Mouse (Mus musculus): ENCODE measurements at regions not wholly inside any gene's neighbourhood (a gene's known extent, or its start where the extent isn't known, plus 50 kb on each side); places are given as distances from the start of the nearest gene placed in this dataset.

DNA sequence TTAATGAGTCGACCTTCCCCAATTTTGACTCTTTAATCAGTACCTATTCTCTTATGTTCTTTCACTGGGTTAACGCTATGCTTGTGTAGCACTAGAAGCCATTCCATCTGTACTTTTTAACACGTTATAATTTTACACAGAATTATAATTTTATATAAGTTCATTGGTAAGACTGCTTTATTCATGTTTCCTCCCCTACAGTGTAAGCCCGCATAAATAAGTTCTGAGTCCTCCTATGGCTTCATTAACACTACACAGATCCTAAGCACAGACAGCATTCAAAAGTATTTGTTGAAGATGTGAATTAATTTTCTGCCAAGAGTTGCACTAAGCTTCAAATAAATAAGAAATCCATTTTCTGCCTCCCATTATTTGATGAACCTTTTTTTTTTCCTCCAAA is 176.1 kb upstream of the Usp25 start:
- no peak for DNase-seq (ENCODE audit: extremely low read depth, low read depth, low spot score)

DNA sequence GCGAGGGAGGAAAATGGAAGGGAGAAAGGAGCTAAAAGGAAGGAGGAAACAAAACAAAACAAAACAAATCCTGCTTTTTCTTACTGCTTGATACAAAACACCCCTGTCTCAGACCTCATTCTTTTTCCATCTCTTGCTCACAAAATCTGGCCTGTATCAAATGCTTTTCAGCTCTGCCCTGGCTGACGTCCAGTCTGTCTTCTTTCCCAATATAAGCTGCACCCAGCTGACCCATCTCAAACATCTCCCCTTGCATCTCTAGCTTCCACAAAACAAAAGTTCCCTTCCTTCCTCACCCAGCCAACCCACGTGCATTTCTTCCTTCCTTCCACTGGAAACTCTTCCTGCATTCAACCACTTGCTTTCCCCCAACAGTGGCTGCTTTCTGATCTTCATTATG is 183.1 kb upstream of the Usp25 start:
- no peak for DNase-seq (ENCODE audit: extremely low read depth, low read depth, low spot score)

DNA sequence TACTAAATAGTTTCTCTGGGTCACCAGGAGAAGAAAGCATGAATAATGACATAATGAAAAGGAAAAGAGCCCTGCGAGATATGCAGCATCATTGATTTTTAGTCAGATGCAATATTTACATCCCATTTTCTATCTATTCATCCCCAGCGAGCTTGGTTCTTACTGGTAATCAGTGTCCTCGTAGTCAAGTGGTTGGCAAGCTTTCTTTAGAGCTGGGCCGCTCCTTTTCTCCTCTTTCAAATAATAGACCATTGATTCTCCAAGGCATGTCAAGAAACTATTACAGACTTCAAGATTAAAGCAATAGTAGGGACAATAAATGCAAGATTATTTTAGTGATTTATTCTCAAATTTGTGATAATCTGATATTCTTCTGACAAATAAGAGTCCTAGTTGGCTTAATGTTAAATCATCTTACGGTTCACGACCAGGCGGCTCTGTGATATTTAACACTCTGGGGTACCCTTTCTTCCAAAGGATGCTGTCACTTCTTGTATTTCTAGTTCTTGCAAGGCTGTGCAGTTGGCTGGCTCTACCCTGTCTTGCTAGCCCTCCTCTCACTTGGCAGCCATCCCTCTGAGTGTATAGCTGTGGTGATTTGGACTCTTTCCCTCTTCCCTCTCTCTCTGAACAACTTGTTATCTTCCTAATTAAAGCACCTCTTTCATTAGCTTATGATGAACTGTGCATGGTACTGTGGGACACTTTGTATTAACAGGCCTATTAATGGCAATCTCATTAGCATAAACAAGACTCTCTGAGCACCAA is 185.6 kb upstream of the Usp25 start:
- DNase-seq (ENCODE audit: extremely low read depth, low read depth, low spot score) = no peak

DNA sequence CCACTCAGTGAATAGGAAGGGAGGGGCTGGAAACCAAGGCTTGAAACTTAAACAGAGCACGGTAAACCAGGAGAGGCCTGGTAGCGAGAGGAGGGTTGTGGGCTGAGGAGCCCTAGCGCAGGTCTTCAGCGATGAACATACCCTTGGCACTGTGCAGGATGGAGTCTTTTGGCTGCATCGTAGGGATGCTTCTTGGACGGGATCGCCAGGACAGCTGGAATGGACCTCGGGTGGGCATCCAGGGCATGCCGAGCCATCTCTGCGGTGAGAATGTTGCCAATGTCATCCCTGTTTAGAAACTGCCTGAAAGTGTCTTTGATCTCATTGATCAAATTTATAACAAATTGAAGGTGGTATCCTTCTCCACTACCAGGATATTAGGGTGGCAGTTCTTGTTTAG is 192.2 kb upstream of the Usp25 start:
- DNase-seq (ENCODE audit: extremely low read depth, low read depth, low spot score) = no peak

DNA sequence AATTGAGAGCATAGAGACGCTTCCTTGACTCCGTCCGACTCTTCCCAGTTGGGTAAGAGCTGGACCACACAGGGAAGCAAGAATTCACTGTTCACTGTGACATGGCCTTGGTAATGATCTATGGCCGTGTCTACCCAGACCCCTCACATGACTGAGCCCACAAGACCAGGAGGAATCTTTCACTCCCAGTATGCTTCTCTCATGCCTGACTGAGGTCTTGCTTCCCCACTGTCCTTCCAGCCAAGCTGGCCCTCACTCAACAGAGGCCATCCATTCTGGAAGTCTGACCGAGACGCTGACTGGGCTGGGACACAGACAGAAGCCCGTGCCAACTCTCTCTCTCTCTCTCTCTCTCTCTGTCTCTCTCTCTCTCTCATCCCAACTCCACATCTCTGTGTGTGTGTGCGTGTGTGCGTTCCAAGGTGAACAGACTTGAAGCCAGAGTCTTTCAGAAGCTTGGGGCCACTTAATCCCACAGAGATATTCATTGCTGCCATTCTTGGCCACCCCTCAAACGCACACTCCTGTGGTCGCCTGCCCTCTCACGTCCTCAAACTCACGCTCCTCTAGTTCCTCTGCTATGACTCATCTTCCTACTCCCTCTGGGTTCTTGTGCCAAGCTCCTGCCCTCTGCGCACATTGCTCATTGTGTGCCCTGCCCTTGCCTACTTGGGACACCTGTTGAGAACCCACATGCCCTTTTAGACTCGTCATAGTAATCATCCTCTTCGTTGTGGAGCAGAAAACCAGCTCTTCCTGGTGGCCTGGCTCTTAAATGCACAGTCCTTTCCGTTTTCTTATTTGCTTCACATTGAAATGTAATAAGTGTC is 197.2 kb upstream of the Usp25 start:
- no peak for DNase-seq (ENCODE audit: extremely low read depth, low read depth, low spot score)

DNA sequence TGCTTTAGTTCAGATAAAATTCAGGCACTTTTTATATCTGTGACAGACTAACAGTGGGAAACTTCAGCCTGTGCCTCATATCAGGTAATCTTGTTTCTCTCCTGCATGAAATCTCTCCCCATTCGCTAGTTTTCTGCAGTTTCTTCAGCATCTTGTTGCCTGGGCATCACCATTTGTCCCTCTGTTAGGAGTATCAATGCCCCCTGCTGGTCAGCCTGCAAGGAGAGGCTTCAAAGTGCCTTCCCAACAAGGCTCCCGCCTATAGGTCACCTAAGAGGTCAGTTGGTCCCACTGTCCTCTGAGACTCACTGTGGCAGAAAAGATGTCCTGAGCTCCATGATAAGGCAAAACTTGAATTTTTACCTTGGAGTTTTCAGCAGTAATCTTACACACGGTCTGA is 209.8 kb upstream of the Usp25 start:
- no peak for DNase-seq (ENCODE audit: extremely low read depth, low read depth, low spot score)

DNA sequence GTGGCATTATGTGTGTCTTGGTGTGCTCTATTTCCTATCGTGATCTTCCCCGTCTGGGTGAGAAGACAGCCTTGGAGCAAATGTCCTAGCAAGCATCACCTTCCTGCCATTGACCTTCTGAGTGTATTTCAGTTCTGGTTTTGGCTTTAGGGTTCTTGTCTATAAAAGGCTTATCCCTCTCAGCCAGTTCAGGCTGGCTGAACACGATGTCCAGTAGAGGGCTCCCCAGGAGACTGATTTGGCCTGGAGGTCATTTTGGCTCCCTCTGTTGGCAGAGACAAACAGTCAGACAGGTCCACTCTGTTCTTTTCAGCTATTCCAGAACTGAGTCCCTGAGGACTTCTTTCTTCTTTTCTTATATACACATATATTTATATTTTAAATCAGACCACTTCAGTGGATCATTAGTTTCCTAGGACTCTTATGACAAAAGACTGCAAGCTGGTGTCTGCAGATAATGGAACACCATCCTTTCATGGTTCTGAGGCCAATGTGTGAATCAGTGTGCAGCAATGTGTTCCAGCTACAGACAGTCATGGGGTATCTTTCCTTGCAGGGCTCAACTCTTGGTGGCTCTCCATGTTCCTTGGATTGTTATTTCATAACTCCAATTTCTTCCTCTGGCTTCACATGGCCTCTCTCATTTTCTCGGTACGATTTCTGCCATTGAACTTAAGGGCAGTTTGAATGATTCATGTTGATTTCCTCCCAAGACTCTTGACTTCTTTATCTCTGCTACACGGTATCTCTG is 226.9 kb upstream of the Usp25 start:
- no peak for DNase-seq (ENCODE audit: extremely low read depth, low read depth, low spot score)

DNA sequence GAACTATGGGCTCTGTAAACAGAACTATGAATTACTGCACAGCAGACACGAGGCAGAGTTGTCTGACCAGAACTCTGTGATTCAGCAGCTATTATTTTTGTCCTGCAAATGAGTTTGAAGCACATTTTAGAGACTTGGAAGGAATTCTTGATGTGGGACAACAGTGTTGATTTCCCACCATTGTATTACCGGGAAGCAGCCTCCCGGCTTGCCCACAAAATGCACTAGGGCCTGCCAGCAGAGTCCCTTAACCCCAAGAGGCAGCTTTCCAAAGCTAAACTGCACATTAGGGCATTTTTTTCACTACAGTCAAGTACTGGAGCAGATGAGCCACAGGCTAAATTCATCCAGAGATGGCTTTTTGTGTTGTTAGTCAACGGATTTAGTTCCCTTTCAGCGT is 230.8 kb upstream of the Usp25 start:
- no peak for DNase-seq (ENCODE audit: extremely low read depth, low read depth, low spot score)

DNA sequence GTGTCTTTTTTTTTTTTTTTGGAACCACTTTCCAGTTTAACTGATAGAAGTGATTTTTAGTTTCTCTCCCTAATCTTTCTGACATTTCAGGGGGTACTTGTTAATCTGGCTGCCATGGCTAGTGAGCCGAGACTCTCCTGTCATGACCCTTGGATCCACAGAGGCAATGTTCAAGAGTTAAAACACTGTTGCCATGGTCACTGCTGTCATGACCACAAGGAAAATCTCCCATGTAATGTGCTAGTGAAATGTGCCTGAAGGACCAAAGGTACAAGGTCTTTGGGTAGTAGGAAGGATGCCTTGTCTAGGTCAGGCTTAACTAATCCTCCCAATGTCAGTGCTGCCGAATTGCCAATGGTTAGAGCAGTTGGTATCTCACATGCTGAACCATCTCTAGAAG is 237.7 kb upstream of the Usp25 start:
- no peak for DNase-seq (ENCODE audit: extremely low read depth, low read depth, low spot score)

DNA sequence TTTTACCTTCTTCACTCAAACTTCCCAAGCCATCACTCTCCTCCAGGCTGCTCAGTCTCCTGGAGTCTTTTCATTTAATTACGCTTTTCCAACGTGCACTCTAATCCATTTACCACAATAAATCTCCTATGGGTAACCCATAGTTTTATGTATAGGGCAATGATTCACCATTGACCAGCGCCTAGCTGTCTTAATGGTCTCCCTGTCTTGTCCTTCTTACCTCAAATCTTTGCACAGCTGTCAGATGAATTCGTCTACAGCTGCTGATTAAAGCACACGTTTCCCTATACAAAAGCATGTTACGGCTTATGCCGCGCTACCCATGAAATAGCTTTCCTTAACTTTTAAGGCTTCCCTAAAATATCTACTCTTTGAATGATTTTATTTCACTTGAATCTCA is 239.5 kb upstream of the Usp25 start:
- DNase-seq (ENCODE audit: extremely low read depth, low read depth, low spot score) = no peak

DNA sequence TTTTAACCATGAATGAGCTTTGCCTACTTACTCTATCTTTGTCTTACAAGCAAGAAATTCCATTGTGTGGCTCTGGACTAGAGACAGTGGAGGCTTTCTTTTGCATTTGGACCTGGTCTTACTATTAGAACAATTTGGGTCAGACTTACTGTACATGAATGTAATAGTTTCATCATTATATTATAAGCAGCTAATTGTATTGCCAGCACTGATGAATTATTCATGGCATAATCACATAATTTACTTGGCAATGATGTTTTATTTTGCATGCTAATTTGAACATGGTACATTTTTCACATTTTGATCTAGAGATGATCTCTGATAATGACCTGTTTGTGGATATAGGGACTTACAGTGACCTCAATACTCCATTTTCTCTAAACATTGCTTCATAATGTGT is 240.0 kb upstream of the Usp25 start:
- DNase-seq (ENCODE audit: extremely low read depth, low read depth, low spot score) = no peak

DNA sequence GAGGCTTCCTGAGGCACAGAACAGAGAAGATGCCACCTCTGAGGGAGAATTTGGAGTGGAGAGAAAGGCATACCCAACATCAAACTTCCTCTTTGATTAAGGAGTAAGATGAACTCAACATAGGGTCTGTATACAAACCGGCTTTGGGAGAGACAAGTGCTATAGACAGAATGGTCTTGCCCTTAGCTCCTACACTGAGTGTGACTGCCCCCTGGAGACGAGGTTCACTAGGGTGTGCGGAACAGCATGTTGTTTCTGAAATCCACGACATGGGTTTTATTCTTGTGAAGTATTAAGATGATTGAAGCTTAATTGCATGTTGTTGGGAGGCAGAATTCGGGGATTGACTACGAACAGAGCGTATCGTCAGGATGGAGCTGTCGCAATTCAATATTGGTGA is 244.9 kb upstream of the Usp25 start:
- DNase-seq (ENCODE audit: extremely low read depth, low read depth, low spot score) = no peak

DNA sequence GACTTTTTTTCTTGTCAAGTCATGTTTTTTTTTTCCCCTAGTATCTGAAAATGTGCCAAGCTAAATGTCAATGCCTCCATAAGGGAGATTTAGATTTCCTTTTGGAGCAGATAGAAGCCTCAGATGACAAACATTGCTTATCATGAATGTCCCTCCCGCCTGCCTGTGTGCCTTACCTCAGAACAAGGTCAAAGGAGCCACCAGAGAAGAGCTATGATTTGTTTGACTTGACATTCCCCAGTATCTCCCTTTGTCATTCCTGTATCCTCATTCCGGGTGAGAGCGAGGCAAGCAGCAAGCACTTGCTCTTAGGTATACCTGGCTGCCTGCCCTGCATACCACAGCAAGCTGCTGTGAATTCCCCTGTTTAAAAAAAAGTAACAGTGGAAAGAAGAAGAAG is 246.9 kb upstream of the Usp25 start:
- DNase-seq (ENCODE audit: extremely low read depth, low read depth, low spot score) = no peak

DNA sequence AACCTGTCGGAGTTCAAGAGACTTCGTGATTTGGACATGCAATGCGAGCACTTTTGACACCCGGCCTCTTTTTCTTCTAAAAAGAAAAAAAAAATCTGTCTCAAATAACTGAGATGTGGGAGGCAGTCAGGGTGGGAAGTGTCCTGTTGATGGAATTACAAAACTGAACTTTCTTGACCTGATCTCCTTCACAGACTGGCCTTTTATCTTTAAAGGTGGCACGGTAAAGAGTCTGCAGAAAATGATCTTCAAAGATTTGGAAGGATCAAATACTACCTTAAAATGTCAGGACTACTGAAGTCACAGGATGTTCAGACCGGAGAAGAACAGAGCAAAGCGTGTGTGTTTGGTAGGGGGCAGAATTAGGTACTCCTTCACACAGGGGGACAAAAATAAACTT is 248.0 kb upstream of the Usp25 start:
- no peak for DNase-seq (ENCODE audit: extremely low read depth, low read depth, low spot score)

DNA sequence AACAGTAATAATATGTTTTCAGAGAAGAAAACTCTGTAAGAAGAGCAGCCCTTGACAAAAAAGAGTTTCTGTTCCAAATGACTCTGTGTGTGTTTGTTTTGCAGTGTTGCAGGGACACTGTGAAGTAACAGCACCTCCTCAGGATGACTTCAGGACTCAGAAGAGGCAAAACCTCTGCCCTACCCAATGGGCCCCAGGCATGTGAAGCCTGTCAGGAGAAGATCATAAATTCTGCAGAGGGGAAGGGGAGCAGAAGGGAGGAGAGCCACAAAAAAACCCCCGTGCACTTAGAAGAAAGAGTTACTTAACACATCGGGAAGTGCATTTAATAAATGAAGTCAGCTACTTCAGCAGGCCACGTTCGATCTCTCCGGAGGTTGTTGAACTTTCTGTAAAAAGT is 248.5 kb upstream of the Usp25 start:
- DNase-seq (ENCODE audit: extremely low read depth, low read depth, low spot score) = no peak

DNA sequence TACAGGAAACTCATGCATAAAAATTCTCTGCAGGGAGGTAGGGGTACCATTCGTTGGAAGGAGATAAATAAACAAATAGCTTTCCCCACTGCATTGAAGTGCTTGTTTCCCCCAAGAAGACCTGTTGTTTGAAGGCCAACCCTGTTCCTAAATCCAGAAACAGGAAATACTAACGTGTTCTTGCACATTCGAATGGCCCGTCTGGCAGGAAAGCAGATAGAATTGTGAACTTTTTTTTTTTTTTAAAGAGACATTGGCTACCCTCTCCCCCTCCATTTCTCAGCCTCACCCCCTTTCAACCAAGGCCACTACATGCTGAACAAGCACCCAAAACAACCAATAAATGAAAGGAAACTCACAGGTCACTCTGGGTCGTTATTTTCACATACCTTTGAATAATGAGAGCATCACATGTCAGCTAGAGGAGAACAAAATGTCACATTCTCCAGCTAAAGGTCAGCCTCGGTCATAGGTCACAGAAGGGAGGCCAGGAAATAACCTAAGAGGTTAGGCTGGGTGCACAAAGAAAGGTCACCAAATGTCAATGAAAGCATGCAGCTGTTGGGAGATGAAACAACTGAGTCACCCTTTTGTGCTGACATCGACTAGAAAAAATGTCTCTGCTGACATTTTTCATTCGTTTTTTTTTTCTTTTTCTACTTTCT is 250.8 kb upstream of the Usp25 start:
- DNase-seq (ENCODE audit: extremely low read depth, low read depth, low spot score) = no peak

DNA sequence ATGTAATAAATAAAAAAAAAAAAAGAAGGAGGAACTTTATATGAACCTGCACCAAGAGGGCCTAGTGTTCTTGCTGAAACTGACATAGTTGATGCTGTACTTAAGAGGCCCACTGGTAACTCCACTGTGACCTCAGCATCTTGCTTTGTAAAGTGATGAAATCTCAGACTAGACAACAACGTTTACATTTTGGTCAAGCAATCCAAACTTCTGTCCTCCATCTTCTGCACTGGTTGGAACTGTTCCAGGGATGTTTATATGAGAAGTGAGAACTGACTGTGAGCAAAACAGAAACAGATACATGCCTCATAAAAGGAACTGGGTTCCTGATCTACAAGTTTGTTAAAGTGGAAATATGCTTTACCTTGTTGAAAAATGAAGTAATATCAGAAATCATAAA is 251.7 kb upstream of the Usp25 start:
- no peak for DNase-seq (ENCODE audit: extremely low read depth, low read depth, low spot score)

DNA sequence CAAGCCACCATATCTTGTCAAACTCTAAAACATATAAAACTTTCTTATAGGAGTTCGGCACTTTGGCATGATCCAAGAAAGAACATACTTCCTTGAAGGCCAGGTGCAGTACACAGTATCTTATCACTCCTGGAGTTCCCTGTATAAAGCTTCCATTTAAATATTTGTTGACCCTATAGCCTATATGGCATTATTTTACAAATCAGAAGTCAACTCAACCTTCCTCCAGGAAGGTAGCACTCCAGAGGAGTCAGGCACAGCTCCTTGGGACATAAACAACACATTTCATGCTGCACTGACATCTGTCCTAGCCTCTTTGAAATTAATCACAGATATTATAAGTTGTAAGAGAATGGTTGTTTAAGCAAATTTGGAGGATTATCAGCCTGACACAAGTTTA is 252.5 kb upstream of the Usp25 start:
- DNase-seq (ENCODE audit: extremely low read depth, low read depth, low spot score) = no peak

DNA sequence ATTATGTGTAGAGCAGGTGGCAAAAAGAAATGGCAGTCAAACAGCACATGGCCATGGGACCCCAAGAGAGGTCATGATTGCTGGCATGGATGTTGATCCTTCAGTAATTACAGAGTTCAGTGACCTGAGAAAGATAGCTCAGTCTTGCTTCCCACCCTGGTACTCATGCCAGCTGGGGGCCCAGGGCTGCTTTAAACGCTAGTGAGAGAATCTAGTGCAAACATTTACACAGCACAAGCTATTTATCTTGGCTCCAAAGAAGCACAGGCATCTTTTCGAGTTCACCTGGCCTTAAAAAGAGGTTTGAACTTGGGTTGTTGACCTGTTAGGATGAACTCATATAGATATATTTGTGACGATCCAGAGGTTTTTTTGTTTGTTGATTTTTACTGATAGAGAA is 258.6 kb upstream of the Usp25 start:
- no peak for DNase-seq (ENCODE audit: extremely low read depth, low read depth, low spot score)

DNA sequence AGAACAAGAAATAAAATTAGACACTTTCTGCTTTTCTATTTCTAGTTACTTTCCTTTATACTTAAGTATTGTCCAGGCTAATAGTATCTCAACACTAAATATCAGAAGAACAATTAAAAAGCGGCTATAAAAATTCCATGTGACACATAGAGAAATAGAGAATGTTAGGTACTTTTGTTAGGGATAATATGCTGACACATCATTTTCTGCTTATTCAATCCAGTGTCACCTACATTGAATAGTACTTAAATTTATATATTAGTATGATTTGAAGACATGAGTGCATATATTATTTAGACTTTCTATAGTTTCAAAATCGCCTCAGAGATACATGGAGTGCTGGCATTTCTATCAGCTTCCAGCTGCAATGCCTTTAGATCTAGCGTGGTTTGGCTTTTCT is 267.1 kb upstream of the Usp25 start:
- no peak for DNase-seq (ENCODE audit: extremely low read depth, low read depth, low spot score)

DNA sequence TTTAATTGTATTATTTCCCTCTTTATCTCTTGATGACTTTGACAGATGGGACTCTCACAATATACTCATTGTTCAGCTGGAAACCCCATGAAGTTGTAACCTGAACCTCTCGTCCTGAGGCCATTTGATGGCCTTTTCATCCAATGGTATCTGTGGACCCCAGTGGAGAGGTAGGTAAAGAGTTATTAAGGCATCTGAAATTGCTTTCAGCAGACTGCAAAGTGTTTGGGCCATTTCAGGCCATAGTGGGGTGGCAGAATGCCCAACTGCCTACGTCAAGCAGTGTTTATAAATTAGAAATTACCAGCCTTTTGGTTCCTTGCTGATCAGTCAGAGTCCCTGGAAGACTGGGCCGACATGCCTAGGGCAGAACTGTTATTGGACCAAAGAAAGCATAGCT is 272.4 kb upstream of the Usp25 start:
- no peak for DNase-seq (ENCODE audit: extremely low read depth, low read depth, low spot score)

All from fat pad, adult 2 months (tissue).